Mouse (Mus musculus) gastrocnemius, postnatal 4 days (tissue): Measurements from ENCODE around the gene Unc13b. TPM values are rescaled to one million over a fixed set of nuclear protein-coding genes. Genes with fewer than 3 reads are reported as not detected.

Experiments
- DNase-seq, 2 experiments: peaks; one replicate each; pipeline ENCODE4 v3.0.0; 2021 to 2022; ENCODE audit warnings: low spot score in 2 of 2, mixed read lengths in 2 of 2
- total RNA-seq, 2 experiments: library from RNA; stranded (reverse); gene quantifications; 2 replicates each; pipeline ENCODE4 v1.2.3; 2021

Unc13b gene
- total RNA-seq, 2 experiments from 2014 or later = 5.9 to 7.2 TPM

DNA sequence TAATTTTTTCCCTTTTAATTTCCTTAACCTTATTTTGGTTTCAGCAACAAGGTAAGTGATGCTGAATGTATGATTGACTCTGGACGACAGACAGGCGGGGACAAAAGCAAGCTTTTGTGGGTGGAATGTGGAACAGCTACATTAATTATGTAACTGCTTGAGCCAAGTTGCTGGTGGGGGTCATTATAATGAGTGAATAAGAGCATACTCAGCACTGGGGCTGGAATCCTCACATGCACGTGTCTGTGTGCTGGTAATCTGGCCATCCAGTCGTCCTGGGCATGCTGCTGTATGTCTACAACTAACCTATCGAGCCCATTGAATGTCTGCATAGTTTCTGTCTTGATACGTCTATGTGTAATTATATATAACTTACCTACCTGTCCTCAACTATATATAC, 150.9 kb downstream of the Unc13b start:
- DNase-seq = no peak

DNA sequence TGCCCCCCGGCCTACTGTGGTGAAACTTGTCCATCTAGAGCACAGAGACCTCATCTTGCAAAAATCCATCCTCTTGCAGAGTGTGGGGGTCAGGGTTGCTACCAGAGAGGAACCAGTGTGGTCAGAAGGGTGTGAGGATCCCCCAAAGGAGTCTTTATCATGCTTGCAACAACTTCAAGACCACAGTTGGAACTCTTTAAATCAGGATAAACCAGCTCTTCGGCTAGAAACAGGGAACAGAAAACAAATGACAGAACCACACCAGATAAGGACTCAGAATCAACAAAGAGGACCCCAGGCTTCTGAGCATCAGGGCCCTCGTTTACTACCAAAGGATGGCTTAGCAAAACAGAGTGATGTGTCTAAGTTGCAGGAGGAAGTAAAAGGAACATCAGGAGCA, 157.7 kb downstream of the Unc13b start:
- no peak for DNase-seq

DNA sequence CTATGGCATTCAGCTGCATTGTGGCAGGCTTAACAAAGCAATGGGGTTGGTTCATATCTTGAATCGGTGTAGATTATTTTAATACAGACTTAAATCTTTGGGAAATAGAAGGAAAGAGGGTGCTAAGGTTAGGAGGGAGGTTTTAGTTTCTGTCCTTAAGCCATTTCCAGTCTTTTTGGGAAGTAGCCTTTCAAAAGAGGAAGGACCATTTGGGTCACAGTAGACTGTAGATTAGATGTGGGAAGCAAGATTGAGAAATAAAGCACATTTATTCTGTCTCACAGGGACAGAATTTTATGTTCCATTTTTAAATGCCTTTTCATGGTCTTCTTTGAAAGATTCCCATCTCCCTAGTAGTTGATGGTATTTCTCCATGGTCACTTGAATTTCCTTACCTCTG, 159.2 kb downstream of the Unc13b start:
- DNase-seq = no peak

DNA sequence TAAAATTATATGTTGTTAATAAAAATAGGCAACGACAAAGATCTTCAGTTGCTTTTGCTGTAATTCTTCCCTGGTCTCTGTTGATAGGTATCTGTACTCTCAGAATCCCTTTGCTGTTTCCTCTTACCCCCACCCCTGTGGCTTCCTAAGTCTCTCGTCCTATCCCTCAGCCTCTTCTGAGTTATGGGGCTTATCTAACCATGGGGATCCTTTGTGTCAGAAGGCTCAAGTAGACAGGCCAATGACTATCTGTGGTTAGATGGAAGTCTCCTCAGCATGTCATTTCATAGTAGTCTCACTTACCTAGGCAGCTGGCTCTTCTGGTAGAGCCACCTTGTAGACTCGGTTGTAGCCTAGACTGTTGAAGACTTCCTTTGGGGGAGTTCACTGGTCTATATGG, 173.1 kb downstream of the Unc13b start:
- DNase-seq = no peak

DNA sequence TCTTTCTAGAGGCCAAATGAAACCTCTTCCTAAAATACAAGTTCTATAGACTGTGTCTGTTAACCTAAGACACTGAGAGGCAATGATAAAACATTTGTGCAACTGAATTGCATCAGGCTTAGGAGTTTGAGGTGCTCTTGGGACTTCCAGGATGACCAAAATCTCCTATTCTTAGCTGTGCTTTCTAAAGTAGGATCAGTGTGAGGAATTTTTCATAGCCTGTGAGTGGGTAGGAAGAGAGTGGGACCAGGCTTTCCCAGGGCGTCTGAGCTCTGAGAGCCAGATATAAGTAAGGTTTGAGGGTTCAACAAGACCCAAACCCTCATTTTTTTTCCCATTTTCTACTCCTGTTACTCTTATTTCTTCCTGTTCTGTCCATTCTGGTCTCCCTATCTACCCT, 174.2 kb downstream of the Unc13b start:
- no peak for DNase-seq

GRCm38 (mm10) chr4:43233489-43233888, 174.7 kb downstream of the Unc13b start:
- no peak for DNase-seq

DNA sequence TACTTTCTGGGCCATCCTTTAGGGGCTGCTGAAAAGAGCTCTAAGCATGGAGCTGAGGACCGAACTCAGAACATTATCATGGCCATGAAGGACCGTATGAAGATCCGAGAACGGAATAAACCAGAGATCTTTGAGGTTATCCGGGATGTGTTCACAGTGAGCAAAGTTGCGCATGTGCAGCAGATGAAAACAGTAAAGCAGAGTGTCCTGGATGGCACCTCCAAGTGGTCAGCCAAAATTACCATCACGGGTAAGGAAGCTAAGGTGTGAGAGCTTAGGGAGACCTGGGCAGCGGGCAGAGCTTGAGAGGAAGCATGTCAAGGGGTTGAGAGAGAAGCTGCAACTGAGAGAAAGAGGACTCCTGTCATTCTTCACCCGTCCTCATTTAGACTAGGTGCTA, 178.1 kb downstream of the Unc13b start:
- no peak for DNase-seq

- no peak for DNase-seq
These were observed 182.0 kb downstream of the Unc13b start for GRCm38 (mm10) chr4:43240716-43241115.

GRCm38 (mm10) chr4:43244022-43244421, 185.3 kb downstream of the Unc13b start:
- DNase-seq = no peak

DNA sequence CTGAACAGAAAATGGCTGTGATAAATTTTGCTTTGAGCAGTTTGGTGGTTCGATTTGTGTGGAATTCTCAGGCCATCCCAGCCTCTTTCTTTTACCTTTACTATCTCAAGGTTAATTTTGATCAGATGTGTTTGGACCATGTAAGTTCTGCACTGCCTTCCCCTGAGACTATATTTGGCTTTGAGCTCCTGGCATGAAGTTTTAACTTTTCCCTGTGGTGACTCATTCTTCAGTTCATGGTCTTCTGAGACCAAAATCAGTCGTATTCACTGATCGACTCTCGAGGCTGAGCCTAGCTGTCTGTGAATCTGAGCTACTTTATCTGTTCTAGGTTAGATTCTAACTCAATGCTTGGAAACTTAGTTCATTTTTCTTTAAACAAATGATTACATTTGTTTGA, 187.0 kb downstream of the Unc13b start:
- DNase-seq = no peak

DNA sequence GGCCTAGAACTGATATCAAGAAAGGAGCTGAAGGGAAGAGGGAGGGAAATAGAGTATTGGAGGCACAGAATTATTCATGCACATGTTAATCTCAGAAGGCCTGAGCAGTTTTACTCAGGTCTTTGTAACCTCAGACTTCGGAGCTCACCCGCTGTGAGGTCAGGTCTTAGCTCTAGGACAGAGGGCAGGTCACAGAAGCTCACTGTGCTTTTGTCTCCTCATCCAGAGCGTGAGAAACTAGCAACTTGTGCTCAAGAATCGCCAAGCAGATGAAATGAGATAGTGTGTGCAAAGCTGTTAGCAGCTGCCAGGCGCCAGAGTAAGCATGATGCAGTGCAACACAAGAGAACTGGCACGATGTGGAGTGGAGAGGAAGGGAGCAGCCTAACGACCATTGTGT, 189.3 kb downstream of the Unc13b start:
- no peak for DNase-seq

DNA sequence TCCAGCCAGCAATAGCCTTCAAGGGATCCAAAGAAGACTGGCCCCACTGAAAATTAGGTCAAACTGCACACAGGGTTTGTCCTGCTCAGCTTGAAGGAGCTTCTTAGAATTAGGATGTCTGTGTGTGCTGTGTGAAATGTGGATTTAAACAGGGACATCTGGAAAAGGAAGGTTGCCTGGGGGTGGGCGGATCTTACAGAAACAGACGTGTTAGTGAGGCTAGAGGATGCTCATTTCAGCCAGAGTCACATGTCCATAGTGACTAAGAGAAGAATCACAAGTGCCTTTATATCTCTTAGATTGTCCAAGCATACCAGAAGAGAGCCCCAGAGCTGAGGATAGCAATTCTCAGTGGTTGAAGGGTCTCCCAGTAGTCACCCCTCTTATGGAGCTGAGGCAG, 190.2 kb downstream of the Unc13b start:
- no peak for DNase-seq

- DNase-seq = no peak
These were observed 192.5 kb downstream of the Unc13b start for GRCm38 (mm10) chr4:43251269-43251668.

DNA sequence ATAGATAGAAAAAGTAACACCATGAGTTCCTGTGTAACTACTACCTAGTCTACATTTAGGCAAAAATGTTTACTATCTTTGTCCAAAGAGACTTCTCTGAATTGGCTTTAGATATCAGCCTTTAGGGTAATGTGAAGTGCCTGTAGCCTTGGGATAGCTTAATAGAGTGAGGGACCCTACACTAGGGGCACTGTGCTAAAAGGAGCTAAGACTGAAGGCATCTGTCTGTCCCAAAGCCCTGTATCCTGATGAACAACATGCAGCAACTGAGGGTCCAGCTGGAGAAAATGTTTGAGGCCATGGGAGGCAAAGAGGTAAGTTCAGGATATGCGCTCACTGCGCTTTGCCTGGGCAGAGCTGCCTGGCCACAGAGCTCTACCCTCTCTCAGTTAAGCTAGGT, 198.3 kb downstream of the Unc13b start:
- no peak for DNase-seq

DNA sequence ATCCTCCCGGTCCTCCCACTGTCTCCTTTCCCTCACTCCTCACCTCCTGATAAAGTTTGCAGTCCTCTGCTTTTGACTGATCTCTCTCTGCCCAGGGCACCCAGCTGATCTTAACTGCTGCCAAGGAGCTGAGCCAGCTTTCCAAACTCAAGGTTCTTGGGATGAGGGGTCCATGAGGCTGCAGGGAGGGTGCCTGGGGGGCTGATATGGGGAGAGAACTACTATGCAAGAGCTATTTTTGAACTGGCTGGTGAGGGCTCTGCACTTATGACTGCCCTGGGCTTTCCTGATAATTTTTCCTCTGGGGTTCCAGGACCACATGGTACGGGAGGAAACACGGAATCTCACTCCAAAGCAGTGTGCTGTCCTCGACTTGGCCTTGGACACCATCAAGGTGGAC, 199.8 kb downstream of the Unc13b start:
- no peak for DNase-seq

- DNase-seq = no peak
These were observed 200.7 kb downstream of the Unc13b start for GRCm38 (mm10) chr4:43259435-43259834.

- peak in 1 of 2 experiments; percentile 24 for DNase-seq
These were observed 201.3 kb downstream of the Unc13b start for GRCm38 (mm10) chr4:43260096-43260495.

DNA sequence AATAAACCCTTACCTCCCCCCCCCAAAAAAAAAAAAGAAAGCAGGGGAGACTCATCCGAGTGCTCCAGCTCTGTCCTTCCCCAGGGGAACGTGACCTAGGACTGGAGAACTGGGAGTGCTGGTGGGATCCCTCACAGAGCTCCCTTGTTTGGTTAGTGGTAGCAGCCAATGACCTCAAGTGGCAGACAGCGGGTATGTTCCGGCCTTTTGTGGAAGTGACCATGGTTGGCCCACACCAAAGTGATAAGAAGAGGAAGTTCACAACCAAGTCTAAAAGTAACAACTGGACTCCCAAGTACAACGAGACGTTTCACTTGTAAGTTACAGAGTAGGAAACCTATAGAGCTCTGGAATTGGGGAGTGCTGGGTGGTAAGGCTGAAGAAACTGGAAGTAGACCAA, 204.1 kb downstream of the Unc13b start:
- DNase-seq = no peak

DNA sequence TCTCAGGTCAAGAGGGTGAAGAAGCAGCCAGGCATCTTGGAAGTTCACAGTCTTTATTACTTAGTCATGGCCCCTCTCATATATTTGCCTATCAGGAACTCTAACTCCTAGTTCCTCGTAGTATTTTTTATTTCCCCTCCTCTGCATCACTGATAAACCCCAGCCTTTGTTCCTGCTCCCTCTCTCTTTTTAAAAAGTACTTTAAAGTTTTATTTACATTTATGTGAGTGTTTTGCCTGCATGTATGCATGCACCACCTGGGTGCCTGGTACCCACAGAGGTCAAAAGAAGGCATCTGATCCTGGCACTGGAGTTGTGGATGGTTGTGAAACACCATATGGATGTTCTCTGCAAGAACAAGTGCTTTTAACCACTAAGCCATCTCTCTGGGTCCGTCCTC, 207.4 kb downstream of the Unc13b start:
- DNase-seq = no peak

DNA sequence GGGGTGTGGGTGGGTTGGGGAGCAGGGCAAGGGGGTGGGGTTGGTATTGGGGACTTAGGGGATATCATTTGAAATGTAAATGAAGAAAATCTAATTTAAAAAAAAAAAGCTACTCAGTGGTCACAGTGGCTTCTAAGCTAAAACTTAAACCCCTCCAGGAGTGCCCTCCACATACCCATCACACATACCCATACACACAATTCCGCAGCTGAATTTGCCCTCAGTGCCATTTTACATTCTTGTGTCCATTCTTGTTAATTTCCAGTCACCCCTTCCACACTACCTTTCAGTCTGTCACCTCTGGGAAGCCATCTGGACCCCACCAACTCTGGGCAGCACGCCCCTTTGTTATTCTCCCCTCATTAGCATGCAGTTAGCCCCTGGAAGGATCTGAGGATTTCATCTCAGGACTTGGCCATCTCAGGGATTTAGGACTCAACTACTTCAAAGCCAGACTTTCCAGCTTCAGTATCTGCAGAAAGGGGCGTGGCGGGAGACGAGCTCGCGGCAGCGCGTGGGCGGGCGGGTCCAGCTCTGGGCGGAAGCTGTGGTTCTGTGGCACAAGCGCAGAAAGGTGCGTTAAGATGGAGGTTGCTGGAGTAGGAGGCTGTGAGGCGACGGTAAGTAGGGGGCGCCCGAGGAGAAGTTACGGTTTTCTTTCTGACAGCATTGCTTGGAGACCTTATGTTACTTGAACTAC, 208.0 kb downstream of the Unc13b start, which contains the start of gene Atp8b5:
Atp8b5 (plus strand) TSS at position 537 of the 700 bp plus-strand sequence.
- DNase-seq = peak; percentile 33 to 72

GRCm38 (mm10) chr4:43267323-43267658, 208.5 kb downstream of the Unc13b start:
- DNase-seq = no peak

DNA sequence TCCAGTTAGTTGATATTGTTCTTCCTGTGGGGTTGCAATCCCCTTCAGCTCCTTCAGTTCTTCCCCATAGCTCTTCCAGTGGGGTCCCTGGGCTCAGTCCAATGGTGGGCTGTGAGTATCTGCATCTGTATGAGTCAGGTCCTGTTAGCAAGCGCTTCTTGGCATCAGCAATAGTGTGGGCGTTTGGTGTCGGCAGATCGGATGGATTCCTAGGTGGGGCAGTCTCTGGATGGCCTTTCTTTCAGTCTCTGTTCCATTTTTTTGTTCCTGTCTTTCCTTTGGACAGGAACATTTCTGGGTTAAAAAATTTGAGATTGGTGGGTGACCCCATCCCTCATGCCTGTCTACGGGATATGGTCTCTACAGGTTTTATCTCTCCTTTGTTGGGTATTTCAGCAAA, 226.7 kb downstream of the Unc13b start:
- no peak for DNase-seq

DNA sequence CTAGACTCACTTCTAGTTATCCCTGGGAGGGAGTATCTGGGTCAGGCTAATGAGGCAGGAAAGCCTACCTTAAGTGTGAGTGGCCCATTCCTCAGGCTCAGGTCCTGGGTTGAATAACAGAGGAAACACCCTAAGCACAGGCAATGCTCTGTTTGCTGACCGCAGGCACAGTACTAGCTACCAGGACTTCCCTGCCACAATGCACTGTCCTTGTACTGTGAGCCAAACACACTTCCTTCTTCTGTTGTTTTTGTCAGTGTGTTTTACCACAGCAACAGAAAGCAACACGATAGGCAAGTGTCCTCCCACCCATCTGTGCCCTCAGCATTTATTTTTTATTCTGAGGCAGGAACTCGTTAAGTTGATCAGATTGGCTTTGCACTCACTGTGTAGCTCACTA, 228.6 kb downstream of the Unc13b start:
- no peak for DNase-seq

- DNase-seq = no peak
These were observed 235.2 kb downstream of the Unc13b start for GRCm38 (mm10) chr4:43294001-43294400.
